In genomic region chr9:40757685-40758270, GRCm38 (mm10) we compare ENCODE assay signal across 8 mouse cellular contexts. TPM values are rescaled to one million over a fixed set of nuclear protein-coding genes. Genes with fewer than 3 reads are reported as not detected.
DNase-seq lines count a peak whose midpoint lies in the region; ATAC-seq lines count a peak whose summit lies in the region.

No protein-coding gene starts in this region.

- peak overlapping the region; percentile 43; the same call in 1 of the 2 replicates for H3K27ac ChIP-seq in intestine, embryonic 14.5 days (ENCODE audit: low read depth)

- intact Hi-C loops in gastrocnemius, postnatal 36 days (cut with DNase I): loop anchor here (2.0 kb wide), 1 partner anchor 47 kb away; no protein-coding TSS in a partner anchor
- intact Hi-C loops in left cerebral cortex, postnatal 10 days (cut with DNase I): loop anchor here (2.0 to 5.0 kb wide), 2 partner anchors 43 to 340 kb away; partner anchors contain the start of gene Hspa8

- H3K27me3 ChIP-seq in intestine, embryonic 14.5 days (replicated peaks; ENCODE audit: control insufficient read depth, insufficient read depth, low read length): no peaks in the 10 kb centered on the region
- H3K27me3 ChIP-seq in megakaryocyte, embryonic 14.5 days (replicated peaks): peaks cover 9% of the 10 kb centered on the region

- 9% methylated on average over 22 of the region's 22 CpGs for WGBS in intestine, embryonic 14.5 days

- no peaks in the 10 kb centered on the region for H3K9me3 ChIP-seq in intestine, embryonic 14.5 days (ENCODE audit: control insufficient read depth, low read length)
- no peaks in the 10 kb centered on the region for H3K9me3 ChIP-seq in megakaryocyte, embryonic 14.5 days

- peak; percentile 82 for ATAC-seq in intestine, embryonic 14.5 days (replicated peaks; ENCODE audit: low FRiP score, low TSS enrichment, low read depth)

- H3K4me1 ChIP-seq in intestine, embryonic 14.5 days (replicated peaks; ENCODE audit: control insufficient read depth, insufficient read depth, low read length): peaks cover 19% of the 10 kb centered on the region; the same call in 1 of the 2 replicates
- peaks cover 19% of the 10 kb centered on the region for H3K4me1 ChIP-seq in megakaryocyte, embryonic 14.5 days

- peak overlapping the region; percentile 20 for H3K4me3 ChIP-seq in intestine, embryonic 14.5 days (ENCODE audit: low read depth, low read length)
- H3K4me3 ChIP-seq in megakaryocyte, embryonic 14.5 days (replicated peaks): peak overlapping the region; percentile 91

- DNase-seq in adrenal gland, adult 2 months: peak; percentile 77
- peak; percentile 87 for DNase-seq in embryo, embryonic 10 days (ENCODE audit: low spot score)
- DNase-seq in gastrocnemius, postnatal 36 days: peak; percentile 57 to 65
- DNase-seq in intestine, embryonic 14.5 days (ENCODE audit: low spot score): peak; percentile 79
- peak; percentile 86 to 89 for DNase-seq in left cerebral cortex, postnatal 10 days (ENCODE audit: extremely low spot score in 1 of 2, low spot score in 2 of 2)
- peak; percentile 88 to 91 for DNase-seq in right cerebral cortex, adult 2 months (ENCODE audit: low spot score in 2 of 2)
- peak; percentile 79 for DNase-seq in yolk sac, embryonic 10.5 days (ENCODE audit: low spot score)

- peak overlapping the region; percentile 47 for H3K4me2 ChIP-seq in intestine, embryonic 14.5 days (ENCODE audit: low read length)

- H3K36me3 ChIP-seq in intestine, embryonic 14.5 days (ENCODE audit: control insufficient read depth, insufficient read depth, low read length): peaks cover 11% of the 10 kb centered on the region
- H3K36me3 ChIP-seq in megakaryocyte, embryonic 14.5 days (replicated peaks; ENCODE audit: low read length): no peaks in the 10 kb centered on the region

- no peak overlapping the region for H3K9ac ChIP-seq in intestine, embryonic 14.5 days (ENCODE audit: low read length)

RNA-seq across cellular contexts. Expression of gene Hspa8, which starts 43.0 kb away (rescaled TPM):
- total RNA-seq in adrenal gland, adult 2 months (2021): 1,000 to 10,000 TPM; 1,424 to 4,193 TPM
- 1,414 and 2,267 TPM in 2 replicates for polyA plus RNA-seq in adrenal gland, adult 2 months (2012; rRNA removed)
- total RNA-seq in gastrocnemius, postnatal 36 days (2021): 1,000 to 10,000 TPM; 1,032 to 1,188 TPM
- polyA plus RNA-seq in intestine, embryonic 14.5 days (2014; fragmentation: Nextera tagmentation; extraction: Ambion mirVana): 2,647 and 2,698 TPM in 2 replicates
- total RNA-seq in left cerebral cortex, postnatal 10 days (2021): 1,000 to 10,000 TPM; 2,142 to 2,231 TPM
- polyA plus RNA-seq in megakaryocyte, embryonic 14.5 days (2012; ENCODE audit: insufficient read depth, low replicate concordance): 811 and 986 TPM in 2 replicates

Comparison
In these comparisons a context has a peak if more than half of its experiments do, and no peak if none do; other contexts are left out.
1. Peak in every context shown above with its lines: DNase-seq, ATAC-seq, H3K4me3 ChIP-seq and H3K27ac ChIP-seq.